Mouse (Mus musculus) cerebellum, adult 2 months (tissue): ENCODE data around the gene Frmd5.

Source experiments
- CTCF ChIP-seq: fragments of 200-500 bp; IDR thresholded peaks from 2 replicates; pipeline ENCODE4 v1.5.1; 2011; ENCODE audit warnings: low read depth, mild to moderate bottlenecking, control low read depth, low read length, moderate library complexity, borderline replicate concordance; ENCODE audit not compliant: insufficient read depth
- POLR2A ChIP-seq: fragments of 200-500 bp; IDR thresholded peaks from 2 replicates; pipeline ENCODE4 v1.6.1; 2011; ENCODE audit warnings: low read length, control low read depth, borderline replicate concordance; ENCODE audit not compliant: insufficient read depth

- TF ChIP-seq POLR2A = no peak
- TF ChIP-seq CTCF = no peak
Observed at GRCm38 (mm10) chr2:121789777-121790176, 17.1 kb downstream of the Frmd5 start.
